Mouse (Mus musculus): ENCODE measurements around the gene Syne3. TPM values are rescaled to one million over a fixed set of nuclear protein-coding genes. Genes with fewer than 3 reads are reported as not detected.
A peak's percentile ranks its signal among the peaks of the same experiment; 100 is the strongest.

Gene Syne3
- total RNA-seq, 2 experiments from 2014 or later: 1.2 to 2.1 TPM

- no peak for DNase-seq (ENCODE audit: low spot score in 2 of 2)
Observed at GRCm38 (mm10) chr12:104972860-104973259, 36.7 kb downstream of the Syne3 start.

GRCm38 (mm10) chr12:104969618-104970017 is 40.0 kb downstream of the Syne3 start:
- DNase-seq (ENCODE audit: low spot score in 2 of 2): no peak

GRCm38 (mm10) chr12:104969177-104969576 is 40.4 kb downstream of the Syne3 start:
- DNase-seq (ENCODE audit: low spot score in 2 of 2): no peak

DNA sequence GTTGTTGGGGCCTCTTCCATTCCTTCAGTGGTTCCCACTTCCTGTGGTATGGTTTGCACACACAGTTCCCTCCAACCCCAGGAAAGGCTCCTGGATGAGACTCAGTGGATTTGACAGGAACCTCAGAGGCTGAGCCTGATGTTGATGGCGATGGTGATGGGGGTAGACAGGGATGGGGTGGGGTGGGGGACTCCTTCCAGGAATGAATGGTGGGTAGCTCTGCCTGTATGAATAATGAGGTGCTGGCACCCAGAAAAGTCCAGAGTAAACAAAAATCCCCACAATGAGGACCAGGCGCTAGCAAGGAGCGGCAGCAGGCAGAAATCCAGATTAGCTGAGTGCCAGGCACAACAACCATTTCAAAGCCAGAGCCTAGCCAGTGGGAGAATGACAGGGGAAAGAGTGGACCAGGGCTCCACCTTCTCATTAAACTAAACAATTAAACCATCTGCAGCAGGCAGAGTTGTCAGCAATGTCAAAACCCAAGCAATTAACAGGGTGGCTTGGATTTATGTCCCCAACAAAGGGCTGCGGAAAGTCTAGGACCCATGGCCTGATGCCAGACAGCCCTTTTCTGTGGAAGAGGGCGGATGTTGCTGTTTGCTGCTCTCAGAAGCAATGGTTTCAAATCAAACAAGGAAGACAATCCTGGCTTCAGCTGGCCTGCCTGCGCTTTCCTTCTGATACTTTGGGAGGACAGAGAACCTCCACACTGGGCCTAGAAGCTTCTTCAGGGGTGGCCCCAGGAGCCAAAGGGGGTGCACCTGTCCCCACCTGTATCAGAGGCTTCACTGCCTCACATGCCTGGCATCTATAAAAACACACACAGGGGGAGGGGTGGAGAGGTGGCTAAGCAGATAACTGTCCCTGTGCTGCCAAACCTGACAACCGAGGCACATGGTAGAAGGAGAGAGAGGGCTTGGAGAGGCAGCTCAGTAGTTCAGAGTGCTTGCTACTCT is 44.4 kb downstream of the Syne3 start:
- peak; percentile 36 to 63 for DNase-seq (ENCODE audit: low spot score in 2 of 2)

- DNase-seq (ENCODE audit: low spot score in 2 of 2): no peak
Observed at GRCm38 (mm10) chr12:104960421-104960820, 49.2 kb downstream of the Syne3 start.

DNA sequence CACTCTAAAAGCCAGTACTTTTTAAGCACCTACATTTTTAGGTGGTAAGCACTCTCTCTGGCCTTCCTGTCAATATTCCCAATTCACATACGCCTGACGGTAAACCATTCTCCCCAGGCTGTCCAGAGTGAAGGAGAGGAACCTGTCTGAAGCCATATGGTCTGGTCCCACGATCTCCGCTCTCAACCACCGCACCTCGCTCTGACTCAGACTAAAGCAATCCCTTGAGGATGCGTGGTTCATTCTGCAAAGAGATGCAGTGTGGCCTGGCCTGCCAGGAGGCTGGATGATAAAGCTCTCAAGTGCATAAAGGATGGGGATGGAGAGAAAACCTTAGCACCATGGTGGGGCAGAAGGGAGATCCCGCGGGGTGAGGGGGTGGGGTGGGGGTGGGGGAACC is 49.6 kb downstream of the Syne3 start:
- no peak for DNase-seq (ENCODE audit: low spot score in 2 of 2)

- DNase-seq (ENCODE audit: low spot score in 2 of 2): no peak
Observed at GRCm38 (mm10) chr12:104958263-104958662, 51.3 kb downstream of the Syne3 start.

- no peak for DNase-seq (ENCODE audit: low spot score in 2 of 2)
Observed at GRCm38 (mm10) chr12:104957165-104957564, 52.4 kb downstream of the Syne3 start.

GRCm38 (mm10) chr12:104956406-104956805 is 53.2 kb downstream of the Syne3 start:
- DNase-seq (ENCODE audit: low spot score in 2 of 2): no peak

DNA sequence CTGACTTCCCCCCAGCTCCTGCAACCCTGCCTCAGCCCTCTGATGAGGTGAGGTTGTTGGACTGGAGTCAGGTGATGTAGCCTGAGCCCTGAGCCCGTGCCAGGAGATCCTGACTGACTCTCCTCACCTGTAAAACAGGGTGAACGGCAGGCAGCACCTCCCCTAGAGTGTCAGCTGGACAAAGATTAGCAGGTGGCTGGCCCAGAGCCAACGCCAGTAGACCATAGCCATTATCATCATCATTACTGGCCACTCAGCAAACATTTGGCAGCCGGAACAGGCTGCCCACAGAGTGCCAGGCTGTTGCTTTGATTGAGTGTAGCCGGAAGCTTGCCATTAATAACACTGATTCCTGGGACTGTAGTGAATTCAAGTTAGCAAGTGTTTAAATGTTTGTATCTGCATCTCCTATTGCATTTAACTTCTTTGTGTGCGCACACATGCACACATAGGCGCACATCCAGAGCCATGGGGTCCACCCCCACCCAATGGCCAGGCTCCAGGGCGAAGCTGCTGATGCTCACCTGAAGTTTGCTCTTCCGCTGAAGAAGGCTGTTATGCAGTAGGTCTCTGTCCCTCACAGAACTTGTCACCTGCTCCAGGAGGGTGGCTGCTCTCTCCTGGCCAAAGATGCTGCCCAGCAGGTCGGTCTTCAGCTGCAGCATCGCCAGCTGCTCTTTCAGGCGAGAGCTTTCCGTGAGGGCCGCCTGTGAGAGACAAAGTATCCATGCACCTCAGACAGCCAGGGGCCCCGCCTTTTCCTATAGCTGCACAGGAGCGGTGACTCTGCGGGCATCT is 54.4 kb downstream of the Syne3 start:
- no peak for DNase-seq (ENCODE audit: low spot score in 2 of 2)

- DNase-seq (ENCODE audit: low spot score in 2 of 2): no peak
Observed at GRCm38 (mm10) chr12:104953941-104954340, 55.7 kb downstream of the Syne3 start.

DNA sequence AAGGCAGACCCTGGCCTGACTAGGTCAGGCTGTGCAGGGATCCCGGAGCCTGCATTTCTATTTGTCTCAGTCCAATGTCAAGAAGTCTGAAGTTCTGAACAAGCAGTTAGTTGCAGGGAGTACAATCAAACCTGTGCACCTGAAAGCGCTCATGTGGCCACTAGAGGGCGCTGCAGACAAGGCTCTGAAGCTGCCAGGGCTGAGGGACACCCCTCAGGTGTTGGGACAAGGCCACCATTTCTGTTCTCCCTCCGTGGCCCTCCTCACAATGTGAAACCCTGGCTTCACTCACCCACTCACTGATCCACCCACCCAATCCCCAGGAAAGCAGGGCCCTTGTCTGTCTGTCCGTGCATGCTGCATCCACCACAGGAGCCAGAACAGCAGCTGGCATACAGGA is 57.2 kb downstream of the Syne3 start:
- peak; percentile 64 to 72 for DNase-seq (ENCODE audit: low spot score in 2 of 2)

- no peak for DNase-seq (ENCODE audit: low spot score in 2 of 2)
Observed at GRCm38 (mm10) chr12:104947911-104948310, 61.7 kb downstream of the Syne3 start.

- no peak for DNase-seq (ENCODE audit: low spot score in 2 of 2)
Observed at GRCm38 (mm10) chr12:104946231-104946630, 63.4 kb downstream of the Syne3 start.

- no peak for DNase-seq (ENCODE audit: low spot score in 2 of 2)
Observed at GRCm38 (mm10) chr12:104940466-104940865, 69.1 kb downstream of the Syne3 start.

GRCm38 (mm10) chr12:104940027-104940386 is 69.6 kb downstream of the Syne3 start:
- no peak for DNase-seq (ENCODE audit: low spot score in 2 of 2)

- peak; percentile 83 to 84 for DNase-seq (ENCODE audit: low spot score in 2 of 2)
Observed at GRCm38 (mm10) chr12:104939372-104940026, 70.1 kb downstream of the Syne3 start.

GRCm38 (mm10) chr12:104938935-104939334 is 70.7 kb downstream of the Syne3 start:
- DNase-seq (ENCODE audit: low spot score in 2 of 2): no peak

DNA sequence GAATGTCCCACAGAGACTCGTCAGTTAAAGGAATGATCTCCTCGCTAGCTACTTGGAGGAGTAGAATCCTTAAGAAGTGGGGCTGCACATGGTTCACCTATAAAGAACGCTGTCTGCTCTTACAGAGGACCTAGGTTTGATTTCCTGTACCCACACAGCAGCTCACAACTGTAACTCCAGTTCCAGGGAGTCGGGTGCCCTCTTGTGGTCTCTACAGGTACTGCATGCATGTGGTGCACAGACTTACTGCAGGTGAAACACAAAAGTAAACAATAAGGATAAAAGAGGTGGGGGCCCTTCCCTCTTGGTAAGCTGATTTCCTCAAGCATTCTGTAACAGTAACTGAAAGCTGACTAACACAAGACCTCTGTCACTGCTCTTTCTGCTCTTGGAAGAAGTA is 73.4 kb downstream of the Syne3 start:
- DNase-seq (ENCODE audit: low spot score in 2 of 2): no peak

DNA sequence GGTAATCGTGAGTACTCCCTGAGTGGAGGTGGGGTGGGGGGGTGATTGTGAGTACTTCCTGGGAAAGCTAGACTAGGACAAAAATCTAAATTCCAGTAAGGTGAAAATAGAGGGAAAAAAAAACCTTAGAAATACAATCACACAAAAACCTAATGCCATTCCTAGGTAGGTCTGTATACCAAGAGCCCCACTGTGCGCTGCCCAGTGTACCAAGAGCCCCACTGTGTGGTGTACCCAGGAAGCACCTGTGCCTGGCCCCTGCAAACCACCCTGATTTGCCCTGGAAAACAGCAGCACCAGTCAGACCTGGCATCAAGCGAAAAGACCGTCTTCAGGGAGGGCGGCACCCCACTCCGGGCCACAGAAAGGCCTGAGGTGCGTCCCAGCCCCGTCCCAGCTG is 74.5 kb downstream of the Syne3 start:
- DNase-seq (ENCODE audit: low spot score in 2 of 2): no peak

DNA sequence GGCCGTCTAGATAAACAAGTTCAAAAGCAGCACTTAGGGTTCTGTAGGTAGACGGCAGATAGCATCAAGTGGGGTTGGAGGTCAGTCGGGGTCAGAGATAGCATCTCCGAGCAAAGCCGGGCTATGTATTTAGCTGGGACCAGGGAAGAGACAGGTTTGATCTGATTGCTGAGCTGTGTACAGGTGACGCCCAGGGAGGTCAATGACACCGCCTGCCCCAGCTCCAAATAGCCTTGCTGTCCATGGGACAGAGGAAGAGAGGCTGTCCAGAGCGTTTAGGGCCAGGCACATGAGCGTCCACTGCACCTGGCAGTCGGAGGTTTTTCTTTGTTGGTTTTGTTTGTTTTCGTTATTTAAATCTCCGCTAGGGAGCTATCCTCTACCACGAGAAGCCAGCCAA is 75.8 kb downstream of the Syne3 start:
- DNase-seq (ENCODE audit: low spot score in 2 of 2): no peak

- no peak for DNase-seq (ENCODE audit: low spot score in 2 of 2)
Observed at GRCm38 (mm10) chr12:104933217-104933616, 76.4 kb downstream of the Syne3 start.

All from layer of hippocampus, postnatal 14 days (tissue).